Mouse (Mus musculus): ENCODE measurements around the gene Cdc27.
"Not testable (repeated sequence)": the region's sequence is repeated elsewhere in the genome, so short reads cannot be mapped to it uniquely, and the experiment has no call there.

Gene Cdc27

GRCm38 (mm10) chr11:104568326-104568725 lies 17.9 kb upstream of the Cdc27 start:
- peak; percentile 35 to 58 for DNase-seq

GRCm38 (mm10) chr11:104567736-104568135 lies 17.3 kb upstream of the Cdc27 start:
- no peak for DNase-seq

GRCm38 (mm10) chr11:104566796-104567195 lies 16.4 kb upstream of the Cdc27 start:
- no peak for DNase-seq

- DNase-seq, result no peak
These were observed 15.7 kb upstream of the Cdc27 start for GRCm38 (mm10) chr11:104566097-104566496.

- no peak for DNase-seq
These were observed 14.8 kb upstream of the Cdc27 start for GRCm38 (mm10) chr11:104565172-104565571.

GRCm38 (mm10) chr11:104563496-104563895 lies 13.1 kb upstream of the Cdc27 start:
- no peak for DNase-seq

GRCm38 (mm10) chr11:104560971-104561370 lies 10.6 kb upstream of the Cdc27 start:
- no peak for DNase-seq

- DNase-seq, result no peak
These were observed 8.4 kb upstream of the Cdc27 start for GRCm38 (mm10) chr11:104558651-104559403.

- no peak for DNase-seq
These were observed 7.6 kb upstream of the Cdc27 start for GRCm38 (mm10) chr11:104558065-104558464.

GRCm38 (mm10) chr11:104549438-104550405 lies 698 bp downstream of the Cdc27 start:
- peak; percentile 9 to 79 for DNase-seq

GRCm38 (mm10) chr11:104547502-104547901 lies 2.9 kb downstream of the Cdc27 start:
- no peak for DNase-seq

GRCm38 (mm10) chr11:104544507-104544906 lies 5.9 kb downstream of the Cdc27 start:
- no peak for DNase-seq

GRCm38 (mm10) chr11:104543337-104543736 lies 7.1 kb downstream of the Cdc27 start:
- DNase-seq, result not testable (repeated sequence)

- DNase-seq, result no peak
These were observed 10.6 kb downstream of the Cdc27 start for GRCm38 (mm10) chr11:104539811-104540210.

- no peak for DNase-seq
These were observed 12.4 kb downstream of the Cdc27 start for GRCm38 (mm10) chr11:104537945-104538555.

GRCm38 (mm10) chr11:104536843-104537242 lies 13.6 kb downstream of the Cdc27 start:
- no peak for DNase-seq

GRCm38 (mm10) chr11:104525935-104526334 lies 24.5 kb downstream of the Cdc27 start:
- DNase-seq, result no peak

- DNase-seq, result no peak
These were observed 38.0 kb downstream of the Cdc27 start for GRCm38 (mm10) chr11:104512436-104512835.

- DNase-seq, result peak in 1 of 2 experiments; percentile 11
These were observed 39.8 kb downstream of the Cdc27 start for GRCm38 (mm10) chr11:104510606-104511005.

- no peak for DNase-seq
These were observed 42.0 kb downstream of the Cdc27 start for GRCm38 (mm10) chr11:104508455-104508854.

- DNase-seq, result no peak
These were observed 62.1 kb downstream of the Cdc27 start for GRCm38 (mm10) chr11:104488292-104488691.

- DNase-seq, result no peak
These were observed 68.4 kb downstream of the Cdc27 start for GRCm38 (mm10) chr11:104481971-104482370.

GRCm38 (mm10) chr11:104479505-104479904 lies 70.9 kb downstream of the Cdc27 start:
- no peak for DNase-seq
